Mouse (Mus musculus) thymus, adult 2 months (tissue): ENCODE measurements around the gene Cib1.

Source experiments
- CTCF ChIP-seq: fragments of 200-500 bp; IDR thresholded peaks from 2 replicates; pipeline ENCODE4 v1.5.1; 2012; ENCODE audit warnings: mild to moderate bottlenecking, control low read depth, low read length, moderate library complexity, borderline replicate concordance; ENCODE audit not compliant: control insufficient read depth, poor library complexity, insufficient read depth; ENCODE audit errors: extremely low read depth
- POLR2A ChIP-seq: fragments of 200-500 bp; IDR thresholded peaks from 2 replicates; pipeline ENCODE4 v1.6.1; 2012; ENCODE audit warnings: mild to moderate bottlenecking, low read length, control low read depth, moderate library complexity; ENCODE audit not compliant: control insufficient read depth, poor library complexity, insufficient read depth; ENCODE audit errors: extremely low read depth

DNA sequence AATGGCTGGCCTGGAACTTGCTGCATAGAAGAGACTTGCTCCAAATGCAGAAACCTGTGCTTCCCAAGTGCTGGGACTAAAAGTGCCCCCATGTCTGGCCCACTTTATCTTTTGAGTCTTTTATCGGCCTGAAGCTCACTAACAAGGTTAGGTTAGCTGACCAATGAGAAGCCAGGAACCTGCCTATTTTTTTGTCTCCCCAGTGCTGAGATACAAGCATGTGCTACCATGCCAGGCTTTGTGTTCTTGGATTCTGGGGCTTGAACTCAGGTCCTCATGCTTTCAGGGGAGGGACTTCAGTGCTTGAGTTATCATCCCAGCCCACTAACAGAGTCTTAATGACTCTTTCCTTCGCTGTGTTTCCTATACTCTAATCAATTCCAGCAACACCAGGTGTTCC lies 25.1 kb upstream of the Cib1 start:
- TF ChIP-seq CTCF (no peak), POLR2A (no peak)
